Mouse (Mus musculus): ENCODE measurements around the gene Armc2. TPM values are rescaled to one million over a fixed set of nuclear protein-coding genes. Genes with fewer than 3 reads are reported as not detected.

Armc2 gene
- polyA plus RNA-seq, 1 experiment from 2014 or later, result 0.20 TPM

- ATAC-seq (ENCODE audit: low read depth), result no peak
- peaks cover 4% of the 10 kb centered on the region; the same call in 1 of the 2 replicates for H3K36me3 ChIP-seq (ENCODE audit: control insufficient read depth, insufficient read depth)
- H3K4me1 ChIP-seq (ENCODE audit: control insufficient read depth, low read depth, low read length), result peaks cover 8% of the 10 kb centered on the region
- no peak overlapping the region for H3K9ac ChIP-seq (ENCODE audit: low read depth, low read length)
- H3K27ac ChIP-seq (ENCODE audit: low read length), result no peak overlapping the region
- no peak overlapping the region for H3K4me2 ChIP-seq (ENCODE audit: low read depth, low read length)
- H3K9me3 ChIP-seq (replicated peaks; ENCODE audit: control insufficient read depth, low read length), result no peaks in the 10 kb centered on the region
- whole genome bisulfite sequencing (ENCODE audit: insufficient replicate concordance), result 70% methylated on average over 4 of the region's 4 CpGs
- H3K4me3 ChIP-seq (ENCODE audit: low read depth, low read length), result no peak overlapping the region
- no peaks in the 10 kb centered on the region for H3K27me3 ChIP-seq (ENCODE audit: control insufficient read depth, insufficient read depth, low read depth, low read length)
Observed at GRCm38 (mm10) chr10:41891312-41891711, 126.9 kb downstream of the Armc2 start.

- H3K27ac ChIP-seq (ENCODE audit: low read length), result no peak overlapping the region
Observed at GRCm38 (mm10) chr10:41890537-41890936, 127.7 kb downstream of the Armc2 start.

GRCm38 (mm10) chr10:41889566-41889965, 128.7 kb downstream of the Armc2 start:
- Histone ChIP-seq H3K36me3 (ENCODE audit: control insufficient read depth, insufficient read depth) (peaks cover 2% of the 10 kb centered on the region; the same call in 1 of the 2 replicates), H3K9ac (ENCODE audit: low read depth, low read length) (no peak overlapping the region), H3K27ac (ENCODE audit: low read length) (no peak overlapping the region), H3K4me1 (ENCODE audit: control insufficient read depth, low read depth, low read length) (peaks cover 8% of the 10 kb centered on the region), H3K4me3 (ENCODE audit: low read depth, low read length) (no peak overlapping the region), H3K4me2 (ENCODE audit: low read depth, low read length) (no peak overlapping the region), H3K9me3 (replicated peaks; ENCODE audit: control insufficient read depth, low read length) (no peaks in the 10 kb centered on the region), H3K27me3 (ENCODE audit: control insufficient read depth, insufficient read depth, low read depth, low read length) (no peaks in the 10 kb centered on the region)
- WGBS (ENCODE audit: insufficient replicate concordance), result 61% methylated on average over 5 of the region's 5 CpGs
- ATAC-seq (ENCODE audit: low read depth), result no peak

More at GRCm38 (mm10) chr10:41890537-41890936, 127.7 kb downstream of the Armc2 start:
- H3K36me3 ChIP-seq (ENCODE audit: control insufficient read depth, insufficient read depth), result peaks cover 2% of the 10 kb centered on the region; the same call in 1 of the 2 replicates
- H3K4me1 ChIP-seq (ENCODE audit: control insufficient read depth, low read depth, low read length), result peaks cover 8% of the 10 kb centered on the region
- no peak overlapping the region for H3K4me2 ChIP-seq (ENCODE audit: low read depth, low read length)
- no peak overlapping the region for H3K9ac ChIP-seq (ENCODE audit: low read depth, low read length)
- no peaks in the 10 kb centered on the region for H3K27me3 ChIP-seq (ENCODE audit: control insufficient read depth, insufficient read depth, low read depth, low read length)
- H3K4me3 ChIP-seq (ENCODE audit: low read depth, low read length), result no peak overlapping the region
- no peaks in the 10 kb centered on the region for H3K9me3 ChIP-seq (replicated peaks; ENCODE audit: control insufficient read depth, low read length)
- ATAC-seq (ENCODE audit: low read depth), result no peak

- H3K4me2 ChIP-seq (ENCODE audit: low read depth, low read length), result peak overlapping the region; percentile 92
- H3K27ac ChIP-seq (ENCODE audit: low read length), result peak overlapping the region; percentile 31; the same call in 1 of the 2 replicates
- peaks cover 8% of the 10 kb centered on the region for H3K4me1 ChIP-seq (ENCODE audit: control insufficient read depth, low read depth, low read length)
- H3K36me3 ChIP-seq (ENCODE audit: control insufficient read depth, insufficient read depth), result no peaks in the 10 kb centered on the region
- no peak for ATAC-seq (ENCODE audit: low read depth)
- WGBS (ENCODE audit: insufficient replicate concordance), result 18% methylated on average over 4 of the region's 4 CpGs
- H3K27me3 ChIP-seq (ENCODE audit: control insufficient read depth, insufficient read depth, low read depth, low read length), result no peaks in the 10 kb centered on the region
- H3K9ac ChIP-seq (ENCODE audit: low read depth, low read length), result peak overlapping the region; percentile 99
- H3K9me3 ChIP-seq (replicated peaks; ENCODE audit: control insufficient read depth, low read length), result no peaks in the 10 kb centered on the region
- peak overlapping the region; percentile 96 for H3K4me3 ChIP-seq (ENCODE audit: low read depth, low read length)
Observed at GRCm38 (mm10) chr10:41888365-41888941, 129.8 kb downstream of the Armc2 start.

- peak; percentile 97 for ATAC-seq (ENCODE audit: low read depth)
Observed at GRCm38 (mm10) chr10:41887080-41887821, 131.0 kb downstream of the Armc2 start.

GRCm38 (mm10) chr10:41883741-41884575, 134.3 kb downstream of the Armc2 start:
- WGBS (ENCODE audit: insufficient replicate concordance), result 61% methylated on average over 8 of the region's 8 CpGs
- H3K4me3 ChIP-seq (ENCODE audit: low read depth, low read length), result no peak overlapping the region
- no peaks in the 10 kb centered on the region for H3K36me3 ChIP-seq (ENCODE audit: control insufficient read depth, insufficient read depth)
- H3K27me3 ChIP-seq (ENCODE audit: control insufficient read depth, insufficient read depth, low read depth, low read length), result no peaks in the 10 kb centered on the region
- H3K27ac ChIP-seq (ENCODE audit: low read length), result no peak overlapping the region
- H3K9me3 ChIP-seq (replicated peaks; ENCODE audit: control insufficient read depth, low read length), result no peaks in the 10 kb centered on the region
- H3K4me1 ChIP-seq (ENCODE audit: control insufficient read depth, low read depth, low read length), result peaks cover 4% of the 10 kb centered on the region
- no peak overlapping the region for H3K9ac ChIP-seq (ENCODE audit: low read depth, low read length)
- H3K4me2 ChIP-seq (ENCODE audit: low read depth, low read length), result no peak overlapping the region
- ATAC-seq (ENCODE audit: low read depth), result no peak

More at GRCm38 (mm10) chr10:41887080-41887821, 131.0 kb downstream of the Armc2 start:
- no peaks in the 10 kb centered on the region for H3K36me3 ChIP-seq (ENCODE audit: control insufficient read depth, insufficient read depth)
- peak overlapping the region; percentile 99 for H3K9ac ChIP-seq (ENCODE audit: low read depth, low read length)
- H3K4me1 ChIP-seq (ENCODE audit: control insufficient read depth, low read depth, low read length), result peaks cover 8% of the 10 kb centered on the region
- peak overlapping the region; percentile 99 for H3K27ac ChIP-seq (ENCODE audit: low read length)
- WGBS (ENCODE audit: insufficient replicate concordance), result 1% methylated on average over 65 of the region's 65 CpGs
- no peaks in the 10 kb centered on the region for H3K27me3 ChIP-seq (ENCODE audit: control insufficient read depth, insufficient read depth, low read depth, low read length)
- H3K4me3 ChIP-seq (ENCODE audit: low read depth, low read length), result peak overlapping the region; percentile 96
- peak overlapping the region; percentile 92 for H3K4me2 ChIP-seq (ENCODE audit: low read depth, low read length)
- H3K9me3 ChIP-seq (replicated peaks; ENCODE audit: control insufficient read depth, low read length), result no peaks in the 10 kb centered on the region

- ATAC-seq (ENCODE audit: low read depth), result no peak
- H3K36me3 ChIP-seq (ENCODE audit: control insufficient read depth, insufficient read depth), result no peaks in the 10 kb centered on the region
- 56% methylated on average over 4 of the region's 4 CpGs for WGBS (ENCODE audit: insufficient replicate concordance)
Observed at GRCm38 (mm10) chr10:41881438-41881837, 136.8 kb downstream of the Armc2 start.

GRCm38 (mm10) chr10:41880777-41881176, 137.5 kb downstream of the Armc2 start:
- H3K4me3 ChIP-seq (ENCODE audit: low read depth, low read length), result no peak overlapping the region
- no peaks in the 10 kb centered on the region for H3K36me3 ChIP-seq (ENCODE audit: control insufficient read depth, insufficient read depth)
- H3K9me3 ChIP-seq (replicated peaks; ENCODE audit: control insufficient read depth, low read length), result no peaks in the 10 kb centered on the region
- no peak overlapping the region for H3K27ac ChIP-seq (ENCODE audit: low read length)
- H3K4me2 ChIP-seq (ENCODE audit: low read depth, low read length), result no peak overlapping the region
- 19% methylated on average over 1 of the region's 1 CpGs for WGBS (ENCODE audit: insufficient replicate concordance)
- no peaks in the 10 kb centered on the region for H3K27me3 ChIP-seq (ENCODE audit: control insufficient read depth, insufficient read depth, low read depth, low read length)
- H3K4me1 ChIP-seq (ENCODE audit: control insufficient read depth, low read depth, low read length), result no peaks in the 10 kb centered on the region; the same call in none of the 2 replicates
- H3K9ac ChIP-seq (ENCODE audit: low read depth, low read length), result no peak overlapping the region
- no peak for ATAC-seq (ENCODE audit: low read depth)

More at GRCm38 (mm10) chr10:41881438-41881837, 136.8 kb downstream of the Armc2 start:
- Histone ChIP-seq H3K27ac (ENCODE audit: low read length) (no peak overlapping the region), H3K4me3 (ENCODE audit: low read depth, low read length) (no peak overlapping the region), H3K27me3 (ENCODE audit: control insufficient read depth, insufficient read depth, low read depth, low read length) (no peaks in the 10 kb centered on the region), H3K4me2 (ENCODE audit: low read depth, low read length) (no peak overlapping the region), H3K4me1 (ENCODE audit: control insufficient read depth, low read depth, low read length) (no peaks in the 10 kb centered on the region; the same call in none of the 2 replicates), H3K9me3 (replicated peaks; ENCODE audit: control insufficient read depth, low read length) (no peaks in the 10 kb centered on the region), H3K9ac (ENCODE audit: low read depth, low read length) (no peak overlapping the region)

Data from liver, embryonic 16.5 days (tissue).